Mouse (Mus musculus) lung, postnatal 0 days (tissue): ENCODE measurements around the gene Ddb1. TPM values are rescaled to one million over a fixed set of nuclear protein-coding genes. Genes with fewer than 3 reads are reported as not detected.

Experiments used
- ATAC-seq: fragments of 200-750 bp; cut with Nextera tagmentation; 2 replicates; pipeline ENCODE4 v1.8.0; 2017; ENCODE audit warnings: moderate library complexity
- DNase-seq: peaks from one replicate; pipeline ENCODE4 v3.0.0-alpha.2; 2016; ENCODE audit warnings: low spot score
- H3K27ac ChIP-seq: fragments of 300-500 bp; sonication (generic); 2 replicates; pipeline ENCODE4 v1.5.1; 2014; ENCODE audit warnings: antibody characterized with exemption, mild to moderate bottlenecking, low read length, mixed read lengths
- H3K27me3 ChIP-seq: fragments of 300-500 bp; sonication (generic); replicated peaks from 2 replicates; pipeline ENCODE4 v1.6.1; 2014; ENCODE audit warnings: low read length, mixed read lengths; ENCODE audit not compliant: insufficient read depth
- H3K36me3 ChIP-seq: fragments of 300-500 bp; sonication (generic); 2 replicates; pipeline ENCODE4 v1.6.1; 2014; ENCODE audit warnings: low read length, mixed read lengths; ENCODE audit not compliant: insufficient read depth
- H3K4me1 ChIP-seq: fragments of 300-500 bp; sonication (generic); 2 replicates; pipeline ENCODE4 v1.6.1; 2014; ENCODE audit warnings: antibody characterized with exemption, low read depth, low read length, mixed read lengths; ENCODE audit not compliant: insufficient read depth
- H3K4me2 ChIP-seq: fragments of 300-500 bp; sonication (generic); replicated peaks from 2 replicates; pipeline ENCODE4 v1.6.1; 2014; ENCODE audit warnings: low read depth, mild to moderate bottlenecking, low read length, moderate library complexity, mixed read lengths
- H3K4me3 ChIP-seq: fragments of 300-500 bp; sonication (generic); 2 replicates; pipeline ENCODE4 v1.5.1; 2014; ENCODE audit warnings: low read depth, low read length
- H3K9ac ChIP-seq: fragments of 300-500 bp; sonication (generic); replicated peaks from 2 replicates; pipeline ENCODE4 v1.6.1; 2014; ENCODE audit warnings: low read depth, mild to moderate bottlenecking
- H3K9me3 ChIP-seq: fragments of 300-500 bp; sonication (generic); 2 replicates; pipeline ENCODE4 v1.6.1; 2016; ENCODE audit warnings: low read length, mixed read lengths
- CTCF ChIP-seq: IDR thresholded peaks from 2 replicates; pipeline ENCODE4 v1.5.1; 2016; ENCODE audit warnings: antibody characterized with exemption, mild to moderate bottlenecking
- EP300 ChIP-seq: IDR thresholded peaks from 2 replicates; pipeline ENCODE4 v1.6.1; 2016; ENCODE audit warnings: antibody characterized with exemption, mild to moderate bottlenecking, control low read depth
- WGBS: fragments of 180-500 bp; shearing (Covaris S2); extraction: QIAGEN DNeasy Blood & Tissue Kit; methylation state at CpG from one replicate; pipeline ENCODE4 v1.1.7; 2014; 5-methylcytosine and 5-hydroxymethylcytosine counted together
- polyA plus RNA-seq: library from polyadenylated mRNA; unstranded; fragments of >200 nt; fragmentation: Nextera tagmentation; extraction: Ambion mirVana; gene quantifications from 2 replicates; pipeline ENCODE4 v1.2.1, GENCODE M21; 2015

Ddb1 gene
- polyA plus RNA-seq, 1 experiment from 2014 or later = 178 TPM

GRCm38 (mm10) chr19:10648156-10648555 lies 43.0 kb downstream of the Ddb1 start:
- Histone ChIP-seq H3K9ac (no peak overlapping the region), H3K36me3 (no peaks in the 10 kb centered on the region), H3K27me3 (no peaks in the 10 kb centered on the region), H3K9me3 (no peaks in the 10 kb centered on the region), H3K4me3 (no peak overlapping the region), H3K4me2 (no peak overlapping the region), H3K4me1 (no peaks in the 10 kb centered on the region), H3K27ac (no peak overlapping the region)
- ATAC-seq (no peak), DNase-seq (no peak)
- WGBS = 60% methylated on average over 8 of the region's 8 CpGs
- TF ChIP-seq EP300 (no peak), CTCF (no peak)

GRCm38 (mm10) chr19:10656058-10656457 lies 50.9 kb downstream of the Ddb1 start:
- Histone ChIP-seq H3K27ac (no peak overlapping the region), H3K9ac (no peak overlapping the region), H3K27me3 (no peaks in the 10 kb centered on the region), H3K36me3 (no peaks in the 10 kb centered on the region), H3K4me2 (no peak overlapping the region), H3K4me3 (no peak overlapping the region), H3K9me3 (no peaks in the 10 kb centered on the region), H3K4me1 (no peaks in the 10 kb centered on the region)
- no peak for TF ChIP-seq CTCF
- TF ChIP-seq EP300 = no peak
- no peak for ATAC-seq
- 57% methylated on average over 3 of the region's 3 CpGs for WGBS
- no peak for DNase-seq

GRCm38 (mm10) chr19:10657742-10658141 lies 52.6 kb downstream of the Ddb1 start:
- ATAC-seq (no peak), DNase-seq (no peak)
- WGBS = 57% methylated on average over 5 of the region's 5 CpGs
- Histone ChIP-seq H3K9me3 (no peaks in the 10 kb centered on the region), H3K27ac (no peak overlapping the region), H3K4me1 (no peaks in the 10 kb centered on the region), H3K36me3 (no peaks in the 10 kb centered on the region), H3K27me3 (no peaks in the 10 kb centered on the region), H3K4me2 (no peak overlapping the region), H3K4me3 (no peak overlapping the region), H3K9ac (no peak overlapping the region)
- TF ChIP-seq EP300 (no peak), CTCF (no peak)

- Histone ChIP-seq H3K27me3 (no peaks in the 10 kb centered on the region), H3K4me2 (no peak overlapping the region), H3K9ac (no peak overlapping the region), H3K27ac (no peak overlapping the region), H3K9me3 (no peaks in the 10 kb centered on the region), H3K4me1 (no peaks in the 10 kb centered on the region), H3K4me3 (no peak overlapping the region), H3K36me3 (no peaks in the 10 kb centered on the region)
- WGBS = 40% methylated on average over 2 of the region's 2 CpGs
- DNase-seq (no peak), ATAC-seq (no peak)
- TF ChIP-seq EP300 (no peak), CTCF (no peak)
These were observed 53.3 kb downstream of the Ddb1 start for GRCm38 (mm10) chr19:10658406-10658805.

- ATAC-seq (no peak), DNase-seq (no peak)
- no peaks in the 10 kb centered on the region for H3K36me3 ChIP-seq
- H3K4me2 ChIP-seq = no peak overlapping the region
- H3K9ac ChIP-seq = no peak overlapping the region
- no peak overlapping the region for H3K4me3 ChIP-seq
- WGBS = 60% methylated on average over 5 of the region's 5 CpGs
- H3K27me3 ChIP-seq = no peaks in the 10 kb centered on the region
- H3K9me3 ChIP-seq = no peaks in the 10 kb centered on the region
- TF ChIP-seq EP300 = no peak
- no peak for TF ChIP-seq CTCF
- no peaks in the 10 kb centered on the region for H3K4me1 ChIP-seq
- H3K27ac ChIP-seq = no peak overlapping the region
These were observed 56.2 kb downstream of the Ddb1 start for GRCm38 (mm10) chr19:10661373-10661772.

- WGBS = 79% methylated on average over 2 of the region's 2 CpGs
- Histone ChIP-seq H3K9ac (no peak overlapping the region), H3K4me3 (no peak overlapping the region), H3K27ac (no peak overlapping the region), H3K4me1 (no peaks in the 10 kb centered on the region), H3K9me3 (no peaks in the 10 kb centered on the region), H3K4me2 (no peak overlapping the region), H3K36me3 (no peaks in the 10 kb centered on the region), H3K27me3 (no peaks in the 10 kb centered on the region)
- no peak for TF ChIP-seq EP300
- TF ChIP-seq CTCF = no peak
- no peak for DNase-seq
- no peak for ATAC-seq
These were observed 56.8 kb downstream of the Ddb1 start for GRCm38 (mm10) chr19:10661919-10662318.

- Histone ChIP-seq H3K9ac (no peak overlapping the region), H3K36me3 (no peaks in the 10 kb centered on the region), H3K4me3 (no peak overlapping the region), H3K27me3 (no peaks in the 10 kb centered on the region), H3K9me3 (no peaks in the 10 kb centered on the region), H3K4me2 (no peak overlapping the region), H3K27ac (no peak overlapping the region), H3K4me1 (no peaks in the 10 kb centered on the region)
- TF ChIP-seq EP300 (no peak), CTCF (no peak)
- ATAC-seq (no peak), DNase-seq (no peak)
- 62% methylated on average over 3 of the region's 3 CpGs for WGBS
These were observed 57.5 kb downstream of the Ddb1 start for GRCm38 (mm10) chr19:10662665-10663064.
